Mouse (Mus musculus) thymus, adult 2 months (tissue): ENCODE results near the gene Clspn. TPM values are rescaled to one million over a fixed set of nuclear protein-coding genes. Genes with fewer than 3 reads are reported as not detected.

Source experiments
- DNase-seq: peaks from one replicate; pipeline ENCODE4 v3.0.0; 2021
- H3K27ac ChIP-seq: fragments of 200-500 bp; 2 replicates; pipeline ENCODE4 v1.5.1; 2012; ENCODE audit warnings: low read length, control low read depth; ENCODE audit not compliant: control insufficient read depth, insufficient read depth
- H3K27me3 ChIP-seq: fragments of 200-500 bp; 2 replicates; pipeline ENCODE4 v1.6.1; 2012; ENCODE audit warnings: mild to moderate bottlenecking, low read length, moderate library complexity, mixed read lengths; ENCODE audit not compliant: control insufficient read depth, insufficient read depth
- H3K36me3 ChIP-seq: fragments of 200-500 bp; 2 replicates; pipeline ENCODE4 v1.6.1; 2012; ENCODE audit warnings: mild to moderate bottlenecking, low read length, moderate library complexity; ENCODE audit not compliant: control insufficient read depth, insufficient read depth
- H3K4me1 ChIP-seq: fragments of 200-500 bp; replicated peaks from 2 replicates; pipeline ENCODE4 v1.6.1; 2012; ENCODE audit warnings: low read length; ENCODE audit not compliant: control insufficient read depth, insufficient read depth
- H3K4me3 ChIP-seq: fragments of 200-500 bp; 2 replicates; pipeline ENCODE4 v1.5.1; 2012; ENCODE audit warnings: mild to moderate bottlenecking, low read length, control low read depth, moderate library complexity; ENCODE audit not compliant: control insufficient read depth, insufficient read depth
- CTCF ChIP-seq: fragments of 200-500 bp; IDR thresholded peaks from 2 replicates; pipeline ENCODE4 v1.5.1; 2012; ENCODE audit warnings: mild to moderate bottlenecking, control low read depth, low read length, moderate library complexity, borderline replicate concordance; ENCODE audit not compliant: control insufficient read depth, poor library complexity, insufficient read depth; ENCODE audit errors: extremely low read depth
- POLR2A ChIP-seq: fragments of 200-500 bp; IDR thresholded peaks from 2 replicates; pipeline ENCODE4 v1.6.1; 2012; ENCODE audit warnings: mild to moderate bottlenecking, low read length, control low read depth, moderate library complexity; ENCODE audit not compliant: control insufficient read depth, poor library complexity, insufficient read depth; ENCODE audit errors: extremely low read depth
- WGBS: fragments of 180-500 bp; shearing (Covaris S2); methylation state at CpG from one replicate; pipeline ENCODE4 v1.1.7; 2018; 5-methylcytosine and 5-hydroxymethylcytosine counted together
- polyA plus RNA-seq: library from polyadenylated mRNA; depleted of rRNA; stranded (reverse); fragments of >200 nt; gene quantifications from 2 replicates; pipeline ENCODE4 v1.2.3, GENCODE M21; 2012

The Clspn gene
- polyA plus RNA-seq, 1 experiment, result 8.1 TPM

DNA sequence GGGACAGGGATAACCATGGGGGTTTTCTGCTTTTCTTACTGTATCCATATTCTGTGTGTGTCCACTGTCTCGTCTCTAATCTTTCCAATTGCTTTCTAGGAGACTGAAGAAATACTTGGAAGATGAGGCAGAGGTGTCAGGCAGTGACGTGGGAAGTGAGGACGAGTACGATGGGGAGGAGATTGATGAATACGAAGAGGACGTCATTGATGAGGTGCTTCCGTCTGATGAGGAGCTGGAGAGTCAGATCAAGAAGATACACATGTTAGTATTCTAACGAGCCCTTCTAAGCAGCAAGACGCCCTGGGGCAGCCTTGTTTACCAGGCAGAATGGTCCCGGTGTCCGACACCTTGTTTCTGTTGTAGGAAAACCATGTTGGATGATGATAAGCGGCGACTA is 29.0 kb downstream of the Clspn start:
- Histone ChIP-seq H3K36me3 (peaks cover 61% of the 10 kb centered on the region), H3K4me1 (no peaks in the 10 kb centered on the region), H3K4me3 (no peak overlapping the region), H3K27me3 (no peaks in the 10 kb centered on the region), H3K27ac (no peak overlapping the region)
- DNase-seq, result no peak
- TF ChIP-seq CTCF, result no peak
- TF ChIP-seq POLR2A, result no peak
- 98% methylated on average over 13 of the region's 13 CpGs for WGBS

DNA sequence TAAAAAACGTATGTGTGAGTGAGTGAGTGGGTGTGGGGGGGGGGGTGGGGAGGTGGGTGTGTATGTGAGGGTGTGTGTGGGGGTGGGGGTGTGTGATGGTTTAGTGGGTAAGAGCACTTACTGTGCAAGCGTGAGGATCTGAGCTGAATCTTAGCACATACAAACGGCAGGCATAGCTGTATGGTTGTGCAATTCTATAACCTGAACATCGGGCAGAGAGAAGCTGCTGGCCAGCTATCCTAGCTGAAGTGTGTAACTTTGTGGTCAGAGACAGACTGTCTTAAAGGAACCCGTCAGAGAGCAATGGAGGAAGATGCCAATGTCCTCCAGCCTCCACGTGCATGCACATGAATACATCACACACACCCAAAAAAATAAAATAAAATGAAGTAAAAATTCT is 35.3 kb downstream of the Clspn start:
- 95% methylated on average over 6 of the region's 6 CpGs for WGBS
- Histone ChIP-seq H3K36me3 (peaks cover 33% of the 10 kb centered on the region), H3K27ac (no peak overlapping the region), H3K27me3 (no peaks in the 10 kb centered on the region), H3K4me3 (no peak overlapping the region), H3K4me1 (no peaks in the 10 kb centered on the region)
- DNase-seq, result no peak
- TF ChIP-seq CTCF (no peak), POLR2A (no peak)

DNA sequence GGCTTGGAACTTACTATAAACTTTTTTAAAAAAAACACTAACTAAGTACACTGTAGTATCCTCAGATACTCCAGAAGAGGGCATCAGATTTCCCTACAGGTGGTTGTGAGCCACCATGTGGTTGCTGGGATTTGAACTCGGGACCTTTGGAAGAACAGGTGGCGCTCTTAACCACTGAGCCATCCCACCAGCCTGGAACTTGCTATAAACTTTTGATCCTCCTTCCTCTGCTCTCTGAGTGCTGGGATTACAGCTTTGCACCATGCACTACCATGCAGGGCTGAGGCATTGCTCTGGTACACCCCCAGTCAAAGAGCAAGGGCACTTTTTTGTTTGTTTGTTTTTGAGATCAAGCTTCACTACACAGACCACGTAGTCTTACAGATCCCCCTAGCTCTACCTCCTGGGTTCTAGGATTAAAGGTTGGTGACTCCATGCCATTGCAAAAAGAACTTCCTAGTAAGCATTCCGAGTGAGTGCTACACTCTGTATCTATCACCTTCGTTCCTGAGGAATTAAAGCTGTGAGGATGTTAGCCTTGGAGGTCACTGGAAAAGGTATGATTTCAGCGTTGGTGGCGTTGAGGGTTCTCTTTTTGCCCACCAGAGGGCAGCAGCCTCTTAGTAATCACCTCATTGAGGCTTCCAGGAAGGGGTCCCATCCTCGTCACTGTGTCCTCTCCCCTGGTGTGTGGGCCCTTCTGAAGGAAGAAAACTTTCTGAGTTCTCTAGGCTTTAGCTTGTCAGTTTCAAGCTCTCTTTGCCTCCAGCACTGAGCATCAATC is 43.4 kb downstream of the Clspn start:
- TF ChIP-seq CTCF, result peak; percentile 49; the same call in 1 of the 2 replicates
- TF ChIP-seq POLR2A, result no peak
- Histone ChIP-seq H3K27me3 (no peaks in the 10 kb centered on the region), H3K4me1 (no peaks in the 10 kb centered on the region), H3K27ac (no peak overlapping the region), H3K36me3 (no peaks in the 10 kb centered on the region), H3K4me3 (no peak overlapping the region)
- peak; percentile 48 for DNase-seq
- 38% methylated on average over 8 of the region's 8 CpGs for WGBS

DNA sequence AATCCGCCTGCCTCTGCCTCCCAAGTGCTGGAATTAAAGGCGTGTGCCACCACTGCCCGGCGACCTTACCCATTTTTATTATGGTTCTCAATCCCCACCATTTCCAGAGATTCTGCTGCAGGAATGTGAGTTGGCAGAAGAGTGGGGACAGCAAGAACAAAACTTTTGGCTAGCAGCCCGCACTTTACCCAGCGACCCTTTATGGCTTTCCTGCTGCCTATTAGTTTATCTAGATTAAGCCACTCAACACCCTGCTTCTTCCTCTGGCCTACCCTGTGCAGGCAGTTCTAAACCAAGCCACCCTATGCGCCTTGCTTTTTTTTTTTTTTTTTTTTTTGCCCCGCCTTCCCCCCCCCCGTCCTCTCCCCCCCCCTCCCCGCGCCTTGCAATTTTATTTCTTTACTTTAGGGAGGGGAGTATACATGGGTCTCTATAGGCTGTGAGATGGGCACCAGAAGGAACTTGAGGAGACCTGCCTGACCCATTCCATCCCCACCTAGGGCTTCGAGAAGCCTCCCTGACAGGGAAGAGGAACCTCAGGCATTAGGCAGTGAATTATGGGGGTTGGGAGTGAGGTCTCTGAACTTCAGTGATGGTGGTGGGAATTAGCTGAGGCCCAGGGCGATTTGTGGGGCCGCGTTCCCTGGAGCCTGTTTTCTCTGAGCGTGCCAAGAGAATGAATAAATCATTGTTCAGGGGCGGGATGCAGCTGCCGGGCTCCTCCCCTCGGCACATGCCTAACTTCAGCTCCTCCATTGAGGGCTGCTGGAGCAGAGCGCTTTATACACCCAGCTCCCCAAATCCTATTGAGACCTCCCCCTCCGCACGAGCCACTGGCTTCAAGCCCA is 45.1 kb downstream of the Clspn start:
- Histone ChIP-seq H3K36me3 (no peaks in the 10 kb centered on the region), H3K27me3 (no peaks in the 10 kb centered on the region), H3K4me1 (no peaks in the 10 kb centered on the region), H3K4me3 (no peak overlapping the region), H3K27ac (no peak overlapping the region)
- 44% methylated on average over 22 of the region's 22 CpGs for WGBS
- no peak for DNase-seq
- TF ChIP-seq POLR2A (no peak), CTCF (no peak)

DNA sequence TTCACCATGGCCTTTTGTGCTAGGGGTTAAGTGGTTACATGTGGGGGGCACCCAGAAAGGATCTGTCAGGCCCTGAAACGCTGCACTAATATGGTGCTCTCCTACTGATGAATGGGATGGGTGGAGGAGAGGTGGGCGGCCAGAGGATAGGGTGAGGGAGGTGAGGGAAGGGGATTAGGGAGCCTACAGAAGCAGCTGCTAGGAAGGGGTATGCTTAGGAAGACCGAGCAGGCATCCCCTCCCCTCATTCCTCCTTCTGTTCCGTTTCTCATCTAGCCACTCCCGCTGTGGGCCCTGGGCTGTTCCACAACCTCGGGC is 45.7 kb downstream of the Clspn start:
- Histone ChIP-seq H3K27me3 (no peaks in the 10 kb centered on the region), H3K4me1 (no peaks in the 10 kb centered on the region), H3K36me3 (no peaks in the 10 kb centered on the region), H3K27ac (no peak overlapping the region), H3K4me3 (no peak overlapping the region)
- 81% methylated on average over 6 of the region's 6 CpGs for WGBS
- TF ChIP-seq POLR2A, result no peak
- TF ChIP-seq CTCF, result no peak
- no peak for DNase-seq

DNA sequence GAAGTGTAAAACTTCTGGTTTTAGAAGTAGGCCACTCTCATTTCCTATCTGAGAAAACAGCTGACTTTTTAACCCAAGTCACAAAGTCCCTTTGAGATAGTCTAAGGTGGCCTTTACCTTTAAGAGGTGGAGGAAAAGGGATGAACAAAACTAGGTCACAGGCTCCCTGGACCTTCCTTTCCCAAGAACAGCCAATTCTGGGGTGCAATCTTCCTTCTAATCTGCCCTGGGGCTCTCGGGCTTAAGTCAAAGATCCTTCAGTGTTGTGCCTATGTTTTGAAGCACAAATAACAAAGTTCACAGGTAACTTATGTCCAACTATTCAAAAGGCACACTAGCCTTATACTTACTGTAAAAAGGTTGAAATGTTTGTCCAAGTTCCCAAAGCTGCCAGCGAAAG is 47.4 kb downstream of the Clspn start:
- WGBS, result 92% methylated on average over 2 of the region's 2 CpGs

More for the DNA sequence above, 47.4 kb downstream of the Clspn start:
- Histone ChIP-seq H3K4me3 (no peak overlapping the region), H3K27ac (no peak overlapping the region), H3K36me3 (no peaks in the 10 kb centered on the region), H3K27me3 (no peaks in the 10 kb centered on the region), H3K4me1 (no peaks in the 10 kb centered on the region)
- no peak for TF ChIP-seq CTCF
- TF ChIP-seq POLR2A, result no peak
- no peak for DNase-seq
